Mouse (Mus musculus): ENCODE measurements around the gene Glo1. TPM values are rescaled to one million over a fixed set of nuclear protein-coding genes. Genes with fewer than 3 reads are reported as not detected.

Glo1 gene
- total RNA-seq, 2 experiments from 2014 or later, result 121 to 138 TPM

DNA sequence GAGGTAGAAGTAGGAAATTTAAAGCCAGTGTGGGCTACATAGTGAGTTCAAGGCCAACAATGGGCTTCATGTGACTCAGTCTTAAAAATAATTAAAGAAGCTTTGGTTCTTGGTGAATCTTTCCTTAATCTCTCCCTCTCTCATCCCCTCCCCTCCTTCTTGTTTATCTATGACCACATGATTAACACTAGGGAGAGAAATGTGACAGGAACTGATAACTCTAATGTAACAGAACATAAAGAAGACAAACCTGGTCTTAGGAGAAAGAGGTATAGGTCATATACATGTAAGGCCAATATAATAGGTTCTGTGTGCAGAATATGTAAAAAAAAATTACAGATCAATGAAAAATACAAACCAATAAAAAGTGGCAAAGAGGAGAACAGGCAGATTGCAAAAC lies 13.3 kb downstream of the Glo1 start:
- DNase-seq (ENCODE audit: low spot score in 2 of 2), result no peak

GRCm38 (mm10) chr17:30612075-30612859 lies 14.4 kb downstream of the Glo1 start:
- peak; percentile 99 to 100 for DNase-seq (ENCODE audit: low spot score in 2 of 2)

- DNase-seq (ENCODE audit: low spot score in 2 of 2), result no peak
Observed at GRCm38 (mm10) chr17:30611221-30612074, 15.2 kb downstream of the Glo1 start.

DNA sequence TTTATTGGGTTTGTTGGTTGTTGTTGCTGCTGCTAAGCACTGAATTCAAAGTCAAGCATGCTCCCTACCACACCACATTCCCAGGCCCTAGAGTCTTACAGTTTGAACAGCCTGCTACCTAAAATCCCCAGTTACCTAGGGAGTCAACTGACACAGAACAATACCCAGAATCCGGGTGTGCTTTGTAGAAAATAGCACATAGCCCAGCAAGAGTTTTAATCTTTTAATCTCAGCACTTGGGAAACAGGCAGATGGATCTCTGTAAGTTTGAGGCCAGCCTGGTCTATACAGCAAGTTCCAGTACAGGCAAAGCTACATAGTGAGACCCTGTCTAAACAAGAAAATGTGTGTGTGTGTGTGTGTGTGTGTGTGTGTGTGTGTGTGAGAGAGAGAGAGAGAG lies 15.9 kb downstream of the Glo1 start:
- no peak for DNase-seq (ENCODE audit: low spot score in 2 of 2)

GRCm38 (mm10) chr17:30609980-30610307 lies 16.7 kb downstream of the Glo1 start:
- no peak for DNase-seq (ENCODE audit: low spot score in 2 of 2)

DNA sequence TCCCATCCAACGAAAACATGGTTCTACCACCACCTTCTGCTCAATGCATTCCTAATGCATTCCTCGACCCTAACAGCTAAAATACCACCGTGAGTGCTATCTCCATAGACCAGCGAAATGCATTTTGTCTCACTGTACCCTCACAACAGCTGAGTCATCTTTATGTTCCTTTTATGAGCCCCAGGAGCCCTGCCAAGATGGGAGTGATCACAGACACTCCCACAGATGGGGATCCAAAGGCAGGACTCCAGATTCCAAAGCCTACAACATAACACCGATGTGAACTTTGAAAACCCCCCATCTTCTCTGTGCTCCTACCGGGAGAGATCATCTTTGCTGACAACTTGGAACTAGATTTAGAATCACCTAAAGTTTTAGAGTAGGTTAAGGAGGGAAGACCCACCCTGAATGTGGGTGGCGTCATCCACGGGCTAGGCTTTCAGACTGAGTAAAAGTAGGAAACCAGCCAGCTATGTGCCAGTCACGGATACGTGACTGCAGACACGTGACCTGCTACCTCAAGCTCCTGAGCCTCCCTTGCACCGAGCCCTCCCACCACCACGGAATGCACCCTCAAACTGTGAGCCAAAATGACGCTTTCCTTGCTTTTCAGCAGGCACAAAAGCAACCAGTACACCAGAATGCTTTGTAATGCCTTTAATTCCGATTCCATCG lies 17.2 kb downstream of the Glo1 start:
- DNase-seq (ENCODE audit: low spot score in 2 of 2), result no peak

GRCm38 (mm10) chr17:30607909-30608495 lies 18.7 kb downstream of the Glo1 start:
- no peak for DNase-seq (ENCODE audit: low spot score in 2 of 2)

DNA sequence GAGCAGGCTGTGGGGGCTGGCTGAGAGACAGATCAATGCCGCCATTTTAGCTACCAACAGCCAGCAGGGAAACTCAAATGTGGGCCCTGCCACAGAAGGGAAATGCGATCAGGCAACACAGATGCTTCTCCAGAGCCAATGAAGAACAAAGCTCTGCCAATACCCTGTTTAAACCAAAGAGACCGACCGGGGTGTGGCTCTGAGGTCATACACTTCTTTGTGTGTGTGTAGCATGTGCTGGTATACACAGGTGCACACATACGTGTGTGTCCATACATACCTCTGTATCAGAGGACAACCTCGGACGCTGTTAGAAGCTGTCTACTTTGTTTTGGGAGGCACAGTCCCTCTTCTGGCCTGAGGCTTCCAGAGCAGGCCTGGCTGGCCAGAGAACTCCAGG lies 19.3 kb downstream of the Glo1 start:
- no peak for DNase-seq (ENCODE audit: low spot score in 2 of 2)

DNA sequence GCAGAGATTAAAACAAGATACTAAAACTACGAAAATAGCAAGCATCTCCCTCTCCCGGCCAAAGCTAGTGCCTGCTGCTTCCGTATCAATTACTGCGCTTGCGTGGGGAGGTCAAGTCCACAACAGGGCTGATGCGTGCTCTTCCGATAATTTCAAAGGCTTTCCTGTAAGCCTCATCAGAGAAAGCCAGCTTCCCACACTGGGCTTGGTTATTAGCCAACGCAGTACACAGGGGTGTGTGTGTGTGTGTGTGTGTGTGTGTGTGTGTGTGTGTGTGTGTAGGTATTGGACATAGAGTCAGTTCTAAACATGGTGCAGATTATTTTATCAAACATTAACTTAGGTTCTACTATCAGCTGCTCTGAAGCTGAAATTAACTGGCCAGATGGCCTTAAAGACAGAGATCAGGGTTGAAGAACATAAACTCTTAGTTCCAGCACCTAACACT lies 20.0 kb downstream of the Glo1 start:
- DNase-seq (ENCODE audit: low spot score in 2 of 2), result no peak

DNA sequence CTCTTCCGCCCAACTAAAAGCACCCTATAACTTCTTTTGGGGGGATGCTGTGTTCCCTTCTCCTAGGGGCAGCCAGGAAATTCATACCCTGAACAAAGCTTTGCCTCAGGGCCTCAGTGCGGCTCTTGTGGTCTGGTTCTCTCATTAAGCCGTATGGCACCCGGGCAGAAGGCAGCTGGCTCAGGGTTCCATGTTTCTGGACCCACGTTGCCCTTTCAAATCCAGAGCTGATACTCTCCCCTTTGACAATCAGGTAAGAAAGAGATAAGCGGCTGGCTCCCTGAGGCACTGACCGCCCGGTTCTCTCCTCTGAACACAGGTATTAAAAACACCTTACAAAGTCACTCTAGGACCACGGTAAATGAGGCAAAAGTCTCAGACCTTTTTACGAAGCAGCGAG lies 20.5 kb downstream of the Glo1 start:
- no peak for DNase-seq (ENCODE audit: low spot score in 2 of 2)

DNA sequence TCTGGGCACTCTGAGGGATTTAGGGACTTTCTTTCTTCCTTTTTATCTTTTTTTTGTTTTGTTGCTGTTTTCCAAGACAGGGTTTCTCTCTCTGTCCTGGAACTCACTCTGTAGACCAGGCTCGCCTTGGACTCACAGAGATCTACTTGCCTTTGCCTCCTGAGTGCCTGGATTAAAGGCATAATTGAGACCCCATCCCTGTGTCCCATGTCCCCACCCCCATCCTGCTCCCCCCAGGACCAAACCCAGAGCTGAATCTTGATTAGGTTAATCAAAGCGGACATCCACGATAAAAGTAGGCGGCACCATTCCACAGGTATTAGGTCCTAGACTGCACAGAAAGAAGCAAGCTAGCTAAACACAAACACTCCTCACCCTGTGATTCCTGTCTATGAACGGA lies 21.7 kb downstream of the Glo1 start:
- no peak for DNase-seq (ENCODE audit: low spot score in 2 of 2)

GRCm38 (mm10) chr17:30604296-30604695 lies 22.4 kb downstream of the Glo1 start:
- no peak for DNase-seq (ENCODE audit: low spot score in 2 of 2)

GRCm38 (mm10) chr17:30602175-30602574 lies 24.5 kb downstream of the Glo1 start:
- no peak for DNase-seq (ENCODE audit: low spot score in 2 of 2)

DNA sequence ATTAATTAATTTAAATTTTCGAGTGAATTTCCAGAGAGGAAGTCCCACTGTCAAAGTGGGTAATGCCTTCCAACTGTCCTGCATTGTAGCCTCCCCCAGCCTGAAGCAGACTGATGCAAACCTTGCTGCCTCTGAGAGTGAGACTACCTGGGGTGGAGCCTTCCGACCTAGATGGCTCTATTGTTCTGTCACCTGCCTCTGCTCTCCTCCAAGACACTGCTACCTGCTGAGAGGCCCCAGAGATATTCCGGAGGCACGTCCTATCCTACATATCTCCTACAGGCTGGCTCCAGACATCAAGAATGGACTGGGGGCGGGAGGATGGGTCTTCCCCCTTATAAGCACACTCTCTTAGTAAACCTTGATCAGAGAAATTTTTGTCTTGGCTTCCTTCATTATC lies 28.4 kb downstream of the Glo1 start:
- DNase-seq (ENCODE audit: low spot score in 2 of 2), result no peak

DNA sequence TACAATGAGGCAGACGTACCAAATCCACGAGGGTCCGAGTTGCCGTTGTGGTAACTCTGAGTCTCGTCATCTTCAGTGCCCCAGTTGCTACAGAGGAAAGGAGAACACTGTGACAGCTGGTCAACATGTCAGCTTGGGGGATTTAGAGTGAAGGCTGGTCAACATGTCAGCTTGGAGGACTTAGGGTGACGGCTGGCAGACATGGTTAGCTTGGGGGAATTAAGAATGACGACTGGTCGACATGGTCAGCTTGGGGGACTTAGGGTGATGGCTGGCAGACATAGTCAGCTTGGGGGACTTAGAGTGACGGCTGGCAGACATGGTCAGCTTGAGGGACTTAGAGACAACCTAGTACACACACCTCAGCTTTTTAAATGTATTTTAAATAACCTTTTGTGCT lies 28.9 kb downstream of the Glo1 start:
- no peak for DNase-seq (ENCODE audit: low spot score in 2 of 2)

DNA sequence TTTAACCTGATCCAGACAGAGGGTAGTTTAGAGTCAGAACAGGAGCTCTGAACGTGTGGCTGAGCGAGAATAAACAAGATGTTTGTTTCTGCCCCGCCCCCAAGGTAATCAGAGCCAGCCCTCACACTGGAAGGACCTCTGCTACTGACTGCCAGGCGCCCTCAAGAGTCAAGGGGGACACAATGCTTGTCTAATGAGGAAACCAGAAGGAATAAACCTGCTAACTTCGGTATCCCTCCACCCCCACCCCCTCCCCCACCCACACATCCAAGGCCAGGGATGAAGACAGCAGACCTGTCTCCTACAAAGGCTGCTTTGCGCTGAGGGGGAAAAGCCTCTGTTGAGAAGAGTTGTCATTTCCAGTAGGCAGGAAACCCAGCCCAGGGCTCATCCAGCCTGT lies 31.8 kb downstream of the Glo1 start:
- DNase-seq (ENCODE audit: low spot score in 2 of 2), result no peak

DNA sequence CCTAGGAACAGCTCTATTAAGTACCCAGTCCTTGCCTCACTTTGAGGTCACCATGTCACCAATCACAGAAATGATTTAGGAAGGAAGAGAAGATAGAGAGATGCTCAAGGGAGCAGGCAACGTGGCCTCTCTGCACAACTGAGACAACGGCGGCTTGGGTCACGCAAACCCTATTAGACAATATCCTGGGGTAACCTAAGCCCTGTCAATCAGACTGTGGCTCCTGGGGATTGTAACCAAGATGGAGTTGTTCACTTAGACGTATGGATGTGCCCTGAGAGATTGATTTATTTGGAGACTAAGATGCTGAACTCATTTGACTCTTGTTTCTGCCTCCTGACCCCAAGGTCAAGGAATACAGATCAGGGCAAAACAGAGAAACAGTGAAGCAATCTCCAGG lies 32.3 kb downstream of the Glo1 start:
- DNase-seq (ENCODE audit: low spot score in 2 of 2), result no peak

DNA sequence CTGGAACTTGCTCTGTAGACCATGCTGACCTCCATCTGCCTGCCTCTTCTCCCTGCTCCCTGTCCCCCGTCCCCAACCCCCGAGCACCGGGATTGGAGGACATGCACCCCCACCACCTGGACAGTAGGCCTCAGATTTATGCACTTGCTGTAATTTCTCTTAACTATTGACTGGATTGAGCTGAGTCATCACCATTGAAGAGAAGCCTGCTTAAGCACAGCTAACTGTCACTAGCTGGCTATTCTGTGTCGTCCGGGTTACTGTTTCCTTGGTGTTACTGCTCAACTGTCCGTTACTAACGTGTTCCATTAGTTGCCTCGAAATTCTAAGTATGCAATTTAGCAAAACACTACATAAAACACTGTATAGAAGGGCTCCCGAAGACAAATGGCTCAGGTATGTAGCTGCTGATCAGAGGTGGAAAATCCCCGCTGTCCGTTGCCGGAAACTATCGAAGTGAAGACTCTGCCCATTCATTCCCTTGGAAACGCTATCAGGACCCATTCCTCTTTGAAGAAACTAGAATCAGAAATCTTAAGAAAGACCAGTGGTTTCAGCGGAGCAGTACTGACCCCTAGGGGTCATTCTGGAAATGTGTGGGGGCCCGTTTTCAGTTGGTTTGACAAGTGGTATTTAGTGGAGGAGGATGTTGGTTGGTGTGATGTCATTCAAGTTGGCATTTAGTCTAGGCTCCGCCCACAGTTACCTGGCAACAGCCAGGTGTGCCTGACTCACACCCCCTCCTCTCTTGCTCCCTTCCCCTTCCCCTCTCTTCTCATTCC lies 36.1 kb downstream of the Glo1 start:
- DNase-seq (ENCODE audit: low spot score in 2 of 2), result no peak

DNA sequence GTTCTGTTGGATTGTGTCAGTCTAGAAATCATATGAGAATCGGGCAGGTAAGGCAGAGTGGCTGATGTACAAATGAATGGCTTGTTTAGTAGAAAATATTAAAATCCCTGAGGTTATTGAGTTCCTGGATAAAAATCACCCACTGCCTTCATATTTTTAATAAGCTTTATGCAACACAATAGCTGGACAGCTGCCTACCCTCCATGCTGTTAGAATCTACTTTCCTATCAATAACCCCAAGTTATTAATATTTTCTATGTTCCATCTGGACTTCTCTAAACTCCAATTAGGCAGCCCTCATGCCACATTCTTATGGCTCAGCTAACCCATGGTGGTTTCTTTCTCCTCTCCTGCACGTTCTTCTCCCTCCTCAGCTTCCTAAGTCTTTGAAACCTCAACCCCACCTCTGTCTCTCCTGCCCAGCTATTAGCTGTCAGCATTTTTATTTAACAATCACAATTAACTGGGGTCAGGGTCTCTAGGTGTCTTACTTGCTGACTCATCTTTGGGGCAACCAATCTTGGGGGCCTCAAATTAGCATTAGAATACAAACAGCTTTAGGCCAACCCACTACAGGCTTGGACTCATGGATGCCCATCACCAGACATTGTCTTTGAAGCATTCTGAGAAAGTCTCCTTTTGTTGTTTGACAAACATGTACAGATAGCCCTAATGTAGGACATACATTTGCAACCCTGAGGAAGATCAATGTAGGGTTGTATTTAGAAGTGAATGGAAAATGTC lies 43.2 kb downstream of the Glo1 start:
- DNase-seq (ENCODE audit: low spot score in 2 of 2), result no peak

GRCm38 (mm10) chr17:30582313-30582712 lies 44.4 kb downstream of the Glo1 start:
- DNase-seq (ENCODE audit: low spot score in 2 of 2), result no peak
